Mouse (Mus musculus): ENCODE results near the gene Fam166a.

- TF ChIP-seq CTCF (IDR thresholded peaks at IDR 0.05; ENCODE audit: low read depth) = no peak
- no peak for TF ChIP-seq EP300 (IDR thresholded peaks at IDR 0.05; ENCODE audit: low read depth)
These were observed 11.0 kb downstream of the Fam166a start for GRCm38 (mm10) chr2:25229582-25229981.
